Mouse (Mus musculus): ENCODE results near the gene Dnajc1. TPM values are rescaled to one million over a fixed set of nuclear protein-coding genes. Genes with fewer than 3 reads are reported as not detected.

Gene Dnajc1
- polyA plus RNA-seq, 1 experiment from 2014 or later = 40.4 TPM

DNA sequence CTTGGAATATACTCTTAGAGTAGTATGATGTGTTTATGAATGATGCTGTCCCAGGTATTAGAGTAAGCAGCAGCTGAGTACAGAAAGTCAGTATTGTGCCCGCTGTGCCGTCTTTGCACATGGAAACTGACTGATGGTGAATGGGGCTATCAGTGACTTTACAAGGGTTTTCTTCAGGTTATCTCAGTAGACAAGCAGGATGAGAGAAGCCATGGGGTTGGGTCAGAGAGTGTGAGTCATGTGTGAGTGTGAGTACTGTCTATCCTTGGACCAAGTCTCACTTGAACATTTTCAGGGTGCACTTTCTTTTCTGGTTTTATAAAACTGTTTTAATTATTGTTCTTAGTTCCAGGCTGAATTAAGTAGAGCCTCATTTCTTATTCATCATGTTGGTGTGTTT, 204.3 kb downstream of the Dnajc1 start:
- Histone ChIP-seq H3K27ac (ENCODE audit: low read length) (no peak overlapping the region), H3K27me3 (ENCODE audit: control insufficient read depth, insufficient read depth, low read length) (no peaks in the 10 kb centered on the region), H3K36me3 (ENCODE audit: control insufficient read depth, insufficient read depth, low read length) (peaks cover 24% of the 10 kb centered on the region), H3K4me1 (ENCODE audit: control insufficient read depth, insufficient read depth, low read length) (0 out of 2 replicates have a peak, but pooled peaks cover 2% of the 10 kb centered on the region), H3K4me3 (replicated peaks; ENCODE audit: low read length) (no peak overlapping the region), H3K4me2 (ENCODE audit: low read depth, low read length) (no peak overlapping the region), H3K9ac (ENCODE audit: low read length) (no peak overlapping the region), H3K9me3 (replicated peaks; ENCODE audit: control insufficient read depth, low read length) (no peaks in the 10 kb centered on the region)
- WGBS = 91% methylated on average over 2 of the region's 2 CpGs
- no peak for ATAC-seq (ENCODE audit: insufficient read depth, low FRiP score)

DNA sequence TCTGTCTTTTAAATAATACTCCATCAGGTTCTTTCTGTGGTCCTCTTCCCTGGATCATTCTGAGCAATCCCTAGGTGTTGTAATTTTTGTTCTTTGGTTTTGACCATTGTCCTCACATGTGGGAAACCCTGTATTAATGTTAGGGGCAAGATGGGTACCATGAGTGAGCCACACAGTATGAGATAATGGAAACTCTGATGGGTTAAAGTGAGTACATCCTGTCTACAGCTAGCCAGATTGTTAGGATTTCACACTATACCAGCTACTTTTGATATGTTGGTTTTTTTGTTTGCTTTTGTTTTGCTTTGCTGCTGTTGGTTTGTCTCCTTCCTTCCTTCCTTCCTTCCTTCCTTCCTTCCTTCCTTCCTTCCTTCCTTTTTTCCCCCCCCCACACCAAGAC, 209.6 kb downstream of the Dnajc1 start:
- Histone ChIP-seq H3K27me3 (ENCODE audit: control insufficient read depth, insufficient read depth, low read length) (no peaks in the 10 kb centered on the region), H3K4me2 (ENCODE audit: low read depth, low read length) (no peak overlapping the region), H3K36me3 (ENCODE audit: control insufficient read depth, insufficient read depth, low read length) (peaks cover 7% of the 10 kb centered on the region; the same call in 1 of the 2 replicates), H3K9ac (ENCODE audit: low read length) (no peak overlapping the region), H3K4me3 (replicated peaks; ENCODE audit: low read length) (no peak overlapping the region), H3K4me1 (ENCODE audit: control insufficient read depth, insufficient read depth, low read length) (0 out of 2 replicates have a peak, but pooled peaks cover 2% of the 10 kb centered on the region), H3K27ac (ENCODE audit: low read length) (no peak overlapping the region), H3K9me3 (replicated peaks; ENCODE audit: control insufficient read depth, low read length) (no peaks in the 10 kb centered on the region)
- no peak for ATAC-seq (ENCODE audit: insufficient read depth, low FRiP score)

DNA sequence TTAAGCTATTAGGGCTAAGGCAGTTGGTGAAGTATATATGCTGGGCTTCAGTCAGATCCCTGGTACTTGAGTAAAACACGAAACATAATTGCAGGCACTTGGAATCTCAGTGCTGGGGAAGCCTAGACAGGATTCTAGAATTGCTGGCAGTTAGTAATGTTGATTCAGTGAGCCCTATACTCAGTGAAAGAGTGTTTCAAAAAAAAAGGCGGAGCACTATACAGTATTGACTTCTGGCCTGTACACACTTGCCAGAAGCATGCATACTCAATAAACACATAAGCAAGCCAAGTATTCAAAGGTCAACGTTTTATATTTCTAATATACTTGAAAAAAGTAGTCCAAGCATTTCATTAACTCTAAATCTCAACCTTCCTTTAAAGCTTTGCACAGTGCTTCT, 211.0 kb downstream of the Dnajc1 start:
- WGBS = 81% methylated on average over 3 of the region's 3 CpGs
- ATAC-seq (ENCODE audit: insufficient read depth, low FRiP score) = no peak

DNA sequence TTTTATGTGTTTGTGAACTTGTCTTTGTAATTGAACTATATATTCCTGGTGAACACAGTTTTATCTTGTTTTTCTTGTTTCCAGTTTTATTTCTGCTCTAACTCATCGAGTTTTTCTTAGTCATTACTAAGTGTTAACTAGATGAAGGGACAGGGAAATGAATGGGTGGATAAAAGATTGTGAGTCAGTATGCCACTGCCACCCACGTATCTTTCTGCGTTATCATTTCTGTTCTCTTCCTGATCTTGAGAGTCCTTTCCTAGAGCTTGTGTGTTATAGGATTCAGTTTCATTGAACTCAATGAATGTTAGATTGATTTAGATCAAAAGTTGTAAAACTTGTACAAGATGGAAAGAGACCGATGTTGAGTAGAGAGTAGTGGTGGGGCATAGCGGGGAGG, 212.3 kb downstream of the Dnajc1 start:
- H3K27ac ChIP-seq (ENCODE audit: low read length) = no peak overlapping the region
- ATAC-seq (ENCODE audit: insufficient read depth, low FRiP score) = no peak
- no peaks in the 10 kb centered on the region for H3K9me3 ChIP-seq (replicated peaks; ENCODE audit: control insufficient read depth, low read length)
- no peaks in the 10 kb centered on the region for H3K27me3 ChIP-seq (ENCODE audit: control insufficient read depth, insufficient read depth, low read length)
- H3K36me3 ChIP-seq (ENCODE audit: control insufficient read depth, insufficient read depth, low read length) = peaks cover 7% of the 10 kb centered on the region; the same call in 1 of the 2 replicates
- H3K4me1 ChIP-seq (ENCODE audit: control insufficient read depth, insufficient read depth, low read length) = 0 out of 2 replicates have a peak, but pooled peaks cover 2% of the 10 kb centered on the region
- WGBS = 92% methylated on average over 5 of the region's 5 CpGs
- no peak overlapping the region for H3K4me3 ChIP-seq (replicated peaks; ENCODE audit: low read length)
- no peak overlapping the region for H3K9ac ChIP-seq (ENCODE audit: low read length)
- no peak overlapping the region for H3K4me2 ChIP-seq (ENCODE audit: low read depth, low read length)

More for the DNA sequence above, 211.0 kb downstream of the Dnajc1 start:
- no peak overlapping the region for H3K4me3 ChIP-seq (replicated peaks; ENCODE audit: low read length)
- no peak overlapping the region for H3K27ac ChIP-seq (ENCODE audit: low read length)
- H3K4me1 ChIP-seq (ENCODE audit: control insufficient read depth, insufficient read depth, low read length) = 0 out of 2 replicates have a peak, but pooled peaks cover 2% of the 10 kb centered on the region
- no peaks in the 10 kb centered on the region for H3K27me3 ChIP-seq (ENCODE audit: control insufficient read depth, insufficient read depth, low read length)
- peaks cover 6% of the 10 kb centered on the region; the same call in 1 of the 2 replicates for H3K36me3 ChIP-seq (ENCODE audit: control insufficient read depth, insufficient read depth, low read length)
- H3K9me3 ChIP-seq (replicated peaks; ENCODE audit: control insufficient read depth, low read length) = no peaks in the 10 kb centered on the region
- H3K4me2 ChIP-seq (ENCODE audit: low read depth, low read length) = no peak overlapping the region
- H3K9ac ChIP-seq (ENCODE audit: low read length) = no peak overlapping the region

DNA sequence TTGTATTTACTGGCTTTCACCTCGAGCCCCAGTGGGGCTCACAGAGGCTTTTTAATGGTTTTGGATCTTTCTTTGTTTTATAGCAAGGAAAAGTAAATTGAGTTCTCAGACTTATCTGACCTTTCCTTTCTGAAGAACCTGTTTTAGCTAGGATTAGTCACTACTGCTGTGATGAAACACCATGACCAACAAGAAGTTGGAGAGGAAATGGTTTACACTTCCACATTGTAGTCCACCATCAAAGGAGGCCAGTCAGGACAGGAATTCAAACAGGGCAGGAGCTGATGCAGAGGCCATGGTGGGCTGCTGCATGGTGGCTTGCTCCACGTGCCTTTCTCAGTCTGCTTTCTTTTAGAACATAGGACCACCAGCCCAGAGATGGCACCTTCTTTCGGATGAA, 216.4 kb downstream of the Dnajc1 start:
- H3K4me1 ChIP-seq (ENCODE audit: control insufficient read depth, insufficient read depth, low read length) = no peaks in the 10 kb centered on the region
- no peak overlapping the region; the same call in 1 of the 2 replicates for H3K27ac ChIP-seq (ENCODE audit: low read length)
- H3K4me2 ChIP-seq (ENCODE audit: low read depth, low read length) = no peak overlapping the region
- no peaks in the 10 kb centered on the region for H3K27me3 ChIP-seq (ENCODE audit: control insufficient read depth, insufficient read depth, low read length)
- no peak overlapping the region for H3K9ac ChIP-seq (ENCODE audit: low read length)
- 84% methylated on average over 3 of the region's 3 CpGs for WGBS
- H3K9me3 ChIP-seq (replicated peaks; ENCODE audit: control insufficient read depth, low read length) = no peaks in the 10 kb centered on the region
- peaks cover 7% of the 10 kb centered on the region; the same call in 1 of the 2 replicates for H3K36me3 ChIP-seq (ENCODE audit: control insufficient read depth, insufficient read depth, low read length)
- no peak for ATAC-seq (ENCODE audit: insufficient read depth, low FRiP score)
- H3K4me3 ChIP-seq (replicated peaks; ENCODE audit: low read length) = no peak overlapping the region

DNA sequence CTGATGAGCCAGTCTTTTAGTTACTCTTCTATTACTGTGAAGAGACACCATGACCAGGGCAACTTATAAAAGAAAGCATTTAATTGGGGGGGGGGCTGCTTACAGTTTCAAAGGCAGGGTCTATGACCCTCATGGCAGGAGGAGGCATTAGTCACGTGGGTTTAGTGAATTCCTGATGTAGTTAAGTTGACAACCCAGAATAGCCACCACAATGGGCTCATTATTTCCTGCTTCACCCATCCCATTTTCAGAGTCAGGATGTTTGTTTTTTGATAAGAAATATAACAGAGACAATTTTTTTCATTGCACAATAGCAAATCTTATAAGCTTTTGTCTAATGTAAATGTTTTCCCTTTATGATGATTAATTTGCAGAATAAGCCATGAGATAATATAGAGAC, 217.4 kb downstream of the Dnajc1 start:
- no peak overlapping the region for H3K9ac ChIP-seq (ENCODE audit: low read length)
- 46% methylated on average over 1 of the region's 1 CpGs for WGBS
- no peaks in the 10 kb centered on the region for H3K9me3 ChIP-seq (replicated peaks; ENCODE audit: control insufficient read depth, low read length)
- H3K4me1 ChIP-seq (ENCODE audit: control insufficient read depth, insufficient read depth, low read length) = no peaks in the 10 kb centered on the region
- no peak overlapping the region for H3K4me3 ChIP-seq (replicated peaks; ENCODE audit: low read length)
- no peaks in the 10 kb centered on the region for H3K27me3 ChIP-seq (ENCODE audit: control insufficient read depth, insufficient read depth, low read length)
- ATAC-seq (ENCODE audit: insufficient read depth, low FRiP score) = no peak
- H3K36me3 ChIP-seq (ENCODE audit: control insufficient read depth, insufficient read depth, low read length) = peaks cover 7% of the 10 kb centered on the region; the same call in 1 of the 2 replicates
- H3K27ac ChIP-seq (ENCODE audit: low read length) = no peak overlapping the region
- H3K4me2 ChIP-seq (ENCODE audit: low read depth, low read length) = no peak overlapping the region

DNA sequence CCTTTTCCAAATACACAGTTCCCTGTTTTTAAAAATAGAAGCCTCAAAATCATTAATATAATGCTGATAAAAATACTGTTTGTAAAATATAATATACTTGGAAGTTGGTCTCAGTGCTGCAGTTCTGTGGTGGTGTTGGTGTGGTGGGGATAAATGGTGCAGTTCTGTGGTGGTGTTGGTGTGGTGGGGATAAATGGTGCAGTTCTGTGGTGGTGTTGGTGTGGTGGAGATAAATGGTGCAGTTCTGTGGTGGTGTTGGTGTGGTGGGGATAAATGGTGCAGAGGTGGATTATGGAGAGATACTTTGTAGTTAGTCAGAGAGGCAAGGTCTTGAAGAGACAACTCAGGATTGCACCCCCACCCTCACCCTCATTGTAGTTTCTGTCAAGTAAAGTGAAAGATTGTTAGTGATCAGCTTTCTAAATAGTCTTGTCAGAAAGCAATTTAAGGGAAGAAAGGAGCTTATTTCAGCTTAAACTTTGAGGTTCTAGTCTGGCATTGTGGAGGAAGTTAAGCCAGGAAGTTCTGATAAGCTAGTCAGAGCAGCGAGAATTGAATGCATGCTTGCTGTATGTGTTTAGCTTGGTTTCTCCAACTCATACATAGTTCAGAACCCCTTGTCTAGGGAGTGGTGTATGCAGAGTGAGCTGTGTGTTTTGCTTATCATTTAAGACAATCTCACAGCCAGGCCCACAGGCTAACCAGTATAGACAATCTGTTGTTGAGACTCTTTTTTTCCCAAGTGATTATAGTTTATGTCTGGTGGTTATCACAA, 223.3 kb downstream of the Dnajc1 start:
- Histone ChIP-seq H3K27me3 (ENCODE audit: control insufficient read depth, insufficient read depth, low read length) (no peaks in the 10 kb centered on the region), H3K4me1 (ENCODE audit: control insufficient read depth, insufficient read depth, low read length) (no peaks in the 10 kb centered on the region), H3K4me3 (replicated peaks; ENCODE audit: low read length) (no peak overlapping the region), H3K27ac (ENCODE audit: low read length) (no peak overlapping the region), H3K36me3 (ENCODE audit: control insufficient read depth, insufficient read depth, low read length) (no peaks in the 10 kb centered on the region), H3K9ac (ENCODE audit: low read length) (no peak overlapping the region), H3K9me3 (replicated peaks; ENCODE audit: control insufficient read depth, low read length) (no peaks in the 10 kb centered on the region), H3K4me2 (ENCODE audit: low read depth, low read length) (no peak overlapping the region)
- ATAC-seq (ENCODE audit: insufficient read depth, low FRiP score) = peak; percentile 56; the same call in 1 of the 2 replicates
- WGBS = 51% methylated on average over 1 of the region's 1 CpGs

DNA sequence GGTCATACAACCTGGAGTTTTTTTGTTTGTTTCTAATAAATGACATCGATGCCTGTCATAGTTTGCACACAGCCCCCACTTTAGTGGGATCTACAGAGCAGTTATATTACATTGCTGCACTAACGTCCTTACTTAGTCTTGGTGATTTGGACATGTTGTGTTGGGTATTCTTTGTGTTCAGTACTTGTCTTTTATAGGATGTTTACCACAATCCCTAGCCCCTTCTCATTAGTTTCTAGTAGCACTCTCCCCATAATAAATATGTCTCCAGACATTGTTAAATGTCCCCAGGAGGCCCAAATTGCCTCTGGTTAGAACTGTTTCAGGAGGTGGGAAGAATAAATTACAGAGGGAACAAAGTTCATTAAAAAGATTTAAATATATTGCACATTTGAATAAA, 227.1 kb downstream of the Dnajc1 start:
- Histone ChIP-seq H3K27me3 (ENCODE audit: control insufficient read depth, insufficient read depth, low read length) (no peaks in the 10 kb centered on the region), H3K9me3 (replicated peaks; ENCODE audit: control insufficient read depth, low read length) (no peaks in the 10 kb centered on the region), H3K4me1 (ENCODE audit: control insufficient read depth, insufficient read depth, low read length) (no peaks in the 10 kb centered on the region), H3K4me2 (ENCODE audit: low read depth, low read length) (no peak overlapping the region), H3K36me3 (ENCODE audit: control insufficient read depth, insufficient read depth, low read length) (peaks cover 10% of the 10 kb centered on the region), H3K4me3 (replicated peaks; ENCODE audit: low read length) (no peak overlapping the region), H3K9ac (ENCODE audit: low read length) (no peak overlapping the region), H3K27ac (ENCODE audit: low read length) (no peak overlapping the region)
- no peak for ATAC-seq (ENCODE audit: insufficient read depth, low FRiP score)
- 74% methylated on average over 2 of the region's 2 CpGs for WGBS

DNA sequence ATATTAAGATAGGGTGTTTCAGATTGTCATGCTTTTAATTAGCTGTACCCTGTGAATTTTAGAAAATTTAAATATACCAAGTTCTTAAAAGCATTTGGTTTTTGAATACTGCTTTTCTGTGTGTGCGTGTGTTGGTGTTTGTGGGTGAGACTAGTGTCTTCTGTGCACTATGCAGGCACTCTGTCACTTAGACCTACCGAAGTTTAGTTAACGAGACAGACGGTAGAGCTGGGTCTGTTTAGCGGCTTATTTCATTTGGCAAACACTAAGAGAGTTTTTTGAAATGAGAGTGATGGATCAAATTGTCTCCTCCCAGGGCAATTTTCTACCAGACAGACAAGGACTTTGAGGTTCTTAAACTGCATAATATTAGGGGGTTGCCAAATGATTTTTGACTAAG, 231.6 kb downstream of the Dnajc1 start:
- no peak overlapping the region for H3K27ac ChIP-seq (ENCODE audit: low read length)
- H3K9ac ChIP-seq (ENCODE audit: low read length) = no peak overlapping the region
- H3K9me3 ChIP-seq (replicated peaks; ENCODE audit: control insufficient read depth, low read length) = no peaks in the 10 kb centered on the region
- no peaks in the 10 kb centered on the region for H3K27me3 ChIP-seq (ENCODE audit: control insufficient read depth, insufficient read depth, low read length)
- ATAC-seq (ENCODE audit: insufficient read depth, low FRiP score) = no peak
- peaks cover 20% of the 10 kb centered on the region for H3K36me3 ChIP-seq (ENCODE audit: control insufficient read depth, insufficient read depth, low read length)
- no peak overlapping the region for H3K4me3 ChIP-seq (replicated peaks; ENCODE audit: low read length)
- H3K4me1 ChIP-seq (ENCODE audit: control insufficient read depth, insufficient read depth, low read length) = no peaks in the 10 kb centered on the region
- WGBS = 88% methylated on average over 5 of the region's 5 CpGs
- no peak overlapping the region for H3K4me2 ChIP-seq (ENCODE audit: low read depth, low read length)
